Mouse (Mus musculus): ENCODE measurements around the gene Syt9.

Syt9 gene

GRCm38 (mm10) chr7:107500641-107501040, 130.1 kb downstream of the Syt9 start:
- Histone ChIP-seq H3K27me3 (ENCODE audit: control insufficient read depth, insufficient read depth, low read length, poor library complexity, severe bottlenecking) (no peaks in the 10 kb centered on the region), H3K36me3 (ENCODE audit: control insufficient read depth, insufficient read depth, low read length, poor library complexity, severe bottlenecking) (no peaks in the 10 kb centered on the region)
- DNase-seq (ENCODE audit: low read depth, low spot score), result no peak

- H3K36me3 ChIP-seq (ENCODE audit: control insufficient read depth, insufficient read depth, low read length, poor library complexity, severe bottlenecking), result no peaks in the 10 kb centered on the region
- DNase-seq (ENCODE audit: low read depth, low spot score), result no peak
- H3K27me3 ChIP-seq (ENCODE audit: control insufficient read depth, insufficient read depth, low read length, poor library complexity, severe bottlenecking), result no peaks in the 10 kb centered on the region
Measured at GRCm38 (mm10) chr7:107504761-107505712, 134.5 kb downstream of the Syt9 start.

GRCm38 (mm10) chr7:107507920-107508319, 137.4 kb downstream of the Syt9 start:
- DNase-seq (ENCODE audit: low read depth, low spot score), result no peak
- Histone ChIP-seq H3K36me3 (ENCODE audit: control insufficient read depth, insufficient read depth, low read length, poor library complexity, severe bottlenecking) (no peaks in the 10 kb centered on the region), H3K27me3 (ENCODE audit: control insufficient read depth, insufficient read depth, low read length, poor library complexity, severe bottlenecking) (no peaks in the 10 kb centered on the region)

GRCm38 (mm10) chr7:107509740-107510139, 139.2 kb downstream of the Syt9 start:
- H3K36me3 ChIP-seq (ENCODE audit: control insufficient read depth, insufficient read depth, low read length, poor library complexity, severe bottlenecking), result no peaks in the 10 kb centered on the region
- no peaks in the 10 kb centered on the region for H3K27me3 ChIP-seq (ENCODE audit: control insufficient read depth, insufficient read depth, low read length, poor library complexity, severe bottlenecking)
- no peak for DNase-seq (ENCODE audit: low read depth, low spot score)

GRCm38 (mm10) chr7:107516704-107517410, 146.3 kb downstream of the Syt9 start:
- H3K27me3 ChIP-seq (ENCODE audit: control insufficient read depth, insufficient read depth, low read length, poor library complexity, severe bottlenecking), result no peaks in the 10 kb centered on the region
- no peak for DNase-seq (ENCODE audit: low read depth, low spot score)
- H3K36me3 ChIP-seq (ENCODE audit: control insufficient read depth, insufficient read depth, low read length, poor library complexity, severe bottlenecking), result no peaks in the 10 kb centered on the region

- no peak for DNase-seq (ENCODE audit: low read depth, low spot score)
- Histone ChIP-seq H3K27me3 (ENCODE audit: control insufficient read depth, insufficient read depth, low read length, poor library complexity, severe bottlenecking) (no peaks in the 10 kb centered on the region; the same call in 1 of the 2 replicates), H3K36me3 (ENCODE audit: control insufficient read depth, insufficient read depth, low read length, poor library complexity, severe bottlenecking) (no peaks in the 10 kb centered on the region)
Measured at GRCm38 (mm10) chr7:107519256-107520025, 148.9 kb downstream of the Syt9 start.

GRCm38 (mm10) chr7:107521411-107521810, 150.9 kb downstream of the Syt9 start:
- Histone ChIP-seq H3K36me3 (ENCODE audit: control insufficient read depth, insufficient read depth, low read length, poor library complexity, severe bottlenecking) (no peaks in the 10 kb centered on the region), H3K27me3 (ENCODE audit: control insufficient read depth, insufficient read depth, low read length, poor library complexity, severe bottlenecking) (no peaks in the 10 kb centered on the region; the same call in 1 of the 2 replicates)
- DNase-seq (ENCODE audit: low read depth, low spot score), result no peak

GRCm38 (mm10) chr7:107526299-107526698, 155.8 kb downstream of the Syt9 start:
- peak; percentile 28 for DNase-seq (ENCODE audit: low read depth, low spot score)

GRCm38 (mm10) chr7:107528169-107528772, 157.7 kb downstream of the Syt9 start:
- H3K36me3 ChIP-seq (ENCODE audit: control insufficient read depth, insufficient read depth, low read length, poor library complexity, severe bottlenecking), result no peaks in the 10 kb centered on the region
- no peak for DNase-seq (ENCODE audit: low read depth, low spot score)
- H3K27me3 ChIP-seq (ENCODE audit: control insufficient read depth, insufficient read depth, low read length, poor library complexity, severe bottlenecking), result no peaks in the 10 kb centered on the region; the same call in 1 of the 2 replicates

More at GRCm38 (mm10) chr7:107526299-107526698, 155.8 kb downstream of the Syt9 start:
- Histone ChIP-seq H3K36me3 (ENCODE audit: control insufficient read depth, insufficient read depth, low read length, poor library complexity, severe bottlenecking) (no peaks in the 10 kb centered on the region), H3K27me3 (ENCODE audit: control insufficient read depth, insufficient read depth, low read length, poor library complexity, severe bottlenecking) (no peaks in the 10 kb centered on the region; the same call in 1 of the 2 replicates)

- H3K27me3 ChIP-seq (ENCODE audit: control insufficient read depth, insufficient read depth, low read length, poor library complexity, severe bottlenecking), result no peaks in the 10 kb centered on the region; the same call in 1 of the 2 replicates
- no peaks in the 10 kb centered on the region for H3K36me3 ChIP-seq (ENCODE audit: control insufficient read depth, insufficient read depth, low read length, poor library complexity, severe bottlenecking)
- no peak for DNase-seq (ENCODE audit: low read depth, low spot score)
Measured at GRCm38 (mm10) chr7:107529364-107529763, 158.8 kb downstream of the Syt9 start.

GRCm38 (mm10) chr7:107535311-107535710, 164.8 kb downstream of the Syt9 start:
- no peak for DNase-seq (ENCODE audit: low read depth, low spot score)
- H3K27me3 ChIP-seq (ENCODE audit: control insufficient read depth, insufficient read depth, low read length, poor library complexity, severe bottlenecking), result no peaks in the 10 kb centered on the region
- H3K36me3 ChIP-seq (ENCODE audit: control insufficient read depth, insufficient read depth, low read length, poor library complexity, severe bottlenecking), result no peaks in the 10 kb centered on the region

- no peaks in the 10 kb centered on the region for H3K27me3 ChIP-seq (ENCODE audit: control insufficient read depth, insufficient read depth, low read length, poor library complexity, severe bottlenecking)
- DNase-seq (ENCODE audit: low read depth, low spot score), result no peak
- H3K36me3 ChIP-seq (ENCODE audit: control insufficient read depth, insufficient read depth, low read length, poor library complexity, severe bottlenecking), result no peaks in the 10 kb centered on the region
Measured at GRCm38 (mm10) chr7:107536516-107536915, 166.0 kb downstream of the Syt9 start.

- Histone ChIP-seq H3K36me3 (ENCODE audit: control insufficient read depth, insufficient read depth, low read length, poor library complexity, severe bottlenecking) (no peaks in the 10 kb centered on the region), H3K27me3 (ENCODE audit: control insufficient read depth, insufficient read depth, low read length, poor library complexity, severe bottlenecking) (no peaks in the 10 kb centered on the region; the same call in 1 of the 2 replicates)
- no peak for DNase-seq (ENCODE audit: low read depth, low spot score)
Measured at GRCm38 (mm10) chr7:107540034-107540433, 169.5 kb downstream of the Syt9 start.

- H3K36me3 ChIP-seq (ENCODE audit: control insufficient read depth, insufficient read depth, low read length, poor library complexity, severe bottlenecking), result no peaks in the 10 kb centered on the region
- DNase-seq (ENCODE audit: low read depth, low spot score), result no peak
- H3K27me3 ChIP-seq (ENCODE audit: control insufficient read depth, insufficient read depth, low read length, poor library complexity, severe bottlenecking), result no peaks in the 10 kb centered on the region; the same call in 1 of the 2 replicates
Measured at GRCm38 (mm10) chr7:107545011-107545410, 174.5 kb downstream of the Syt9 start.
